Mouse (Mus musculus): ENCODE results near the gene Cfap54. TPM values are rescaled to one million over a fixed set of nuclear protein-coding genes. Genes with fewer than 3 reads are reported as not detected.

Gene Cfap54
- total and polyA plus RNA-seq, 3 experiments = 1.9 to 16.2 (median 5.1) TPM

- no peaks in the 10 kb centered on the region for H3K4me1 ChIP-seq (ENCODE audit: insufficient read depth, low read depth, low read length)
- no peaks in the 10 kb centered on the region for H3K9me3 ChIP-seq (replicated peaks)
- H3K27me3 ChIP-seq (ENCODE audit: insufficient read depth, low read length) = no peaks in the 10 kb centered on the region
- no peaks in the 10 kb centered on the region for H3K36me3 ChIP-seq (replicated peaks)
- DNase-seq (ENCODE audit: low spot score) (no peak), ATAC-seq (ENCODE audit: extremely low read depth, insufficient number of reproducible peaks, low FRiP score, poor library complexity, severe bottlenecking) (no peak)
- TF ChIP-seq TAL1 (conservative IDR thresholded peaks at IDR 0.05; ENCODE audit: low read depth, low read length) = no peak
- TF ChIP-seq CTCF (IDR thresholded peaks at IDR 0.05; ENCODE audit: low read depth, low read length) = no peak
- TF ChIP-seq GATA1 (IDR thresholded peaks at IDR 0.05; ENCODE audit: borderline replicate concordance, low read length) = no peak
- no peak overlapping the region for H3K4me3 ChIP-seq (ENCODE audit: low read depth, low read length)
Measured at GRCm38 (mm10) chr10:92790893-92791530, 290.4 kb downstream of the Cfap54 start.

- no peak for ATAC-seq (ENCODE audit: extremely low read depth, insufficient number of reproducible peaks, low FRiP score, poor library complexity, severe bottlenecking)
- H3K27me3 ChIP-seq (ENCODE audit: insufficient read depth, low read length) = no peaks in the 10 kb centered on the region
- no peaks in the 10 kb centered on the region for H3K36me3 ChIP-seq (replicated peaks)
- H3K9me3 ChIP-seq (replicated peaks) = no peaks in the 10 kb centered on the region
- no peak overlapping the region for H3K4me3 ChIP-seq (ENCODE audit: low read depth, low read length)
- DNase-seq (ENCODE audit: low spot score) = no peak
- no peaks in the 10 kb centered on the region for H3K4me1 ChIP-seq (ENCODE audit: insufficient read depth, low read depth, low read length)
- TF ChIP-seq GATA2 (IDR thresholded peaks at IDR 0.05; ENCODE audit: borderline replicate concordance, low read depth, low read length) = no peak
Measured at GRCm38 (mm10) chr10:92790247-92790646, 291.2 kb downstream of the Cfap54 start.

- no peak for DNase-seq (ENCODE audit: low spot score)
- H3K9me3 ChIP-seq (replicated peaks) = no peaks in the 10 kb centered on the region
- TF ChIP-seq TAL1 (conservative IDR thresholded peaks at IDR 0.05; ENCODE audit: low read depth, low read length) (no peak), POLR2AphosphoS5 (IDR thresholded peaks at IDR 0.05; ENCODE audit: insufficient replicate concordance, low read depth, low read length) (no peak), GATA2 (IDR thresholded peaks at IDR 0.05; ENCODE audit: borderline replicate concordance, low read depth, low read length) (no peak), GATA1 (IDR thresholded peaks at IDR 0.05; ENCODE audit: borderline replicate concordance, low read length) (no peak), CTCF (IDR thresholded peaks at IDR 0.05; ENCODE audit: low read depth, low read length) (no peak)
- H3K27me3 ChIP-seq (ENCODE audit: insufficient read depth, low read length) = no peaks in the 10 kb centered on the region
- H3K4me3 ChIP-seq (ENCODE audit: low read depth, low read length) = no peak overlapping the region
- ATAC-seq (ENCODE audit: extremely low read depth, insufficient number of reproducible peaks, low FRiP score, poor library complexity, severe bottlenecking) = no peak
- no peaks in the 10 kb centered on the region for H3K36me3 ChIP-seq (replicated peaks)
- no peaks in the 10 kb centered on the region for H3K4me1 ChIP-seq (ENCODE audit: insufficient read depth, low read depth, low read length)
Measured at GRCm38 (mm10) chr10:92788410-92789096, 292.9 kb downstream of the Cfap54 start.

GRCm38 (mm10) chr10:92782691-92783090, 298.7 kb downstream of the Cfap54 start:
- Histone ChIP-seq H3K27me3 (ENCODE audit: insufficient read depth, low read length) (no peaks in the 10 kb centered on the region), H3K36me3 (replicated peaks) (no peaks in the 10 kb centered on the region), H3K4me3 (ENCODE audit: low read depth, low read length) (no peak overlapping the region), H3K9me3 (replicated peaks) (no peaks in the 10 kb centered on the region), H3K4me1 (ENCODE audit: insufficient read depth, low read depth, low read length) (no peaks in the 10 kb centered on the region)
- no peak for DNase-seq (ENCODE audit: low spot score)
- no peak for ATAC-seq (ENCODE audit: extremely low read depth, insufficient number of reproducible peaks, low FRiP score, poor library complexity, severe bottlenecking)
- TF ChIP-seq GATA2 (IDR thresholded peaks at IDR 0.05; ENCODE audit: borderline replicate concordance, low read depth, low read length) (no peak), CTCF (IDR thresholded peaks at IDR 0.05; ENCODE audit: low read depth, low read length) (no peak), TAL1 (conservative IDR thresholded peaks at IDR 0.05; ENCODE audit: low read depth, low read length) (no peak), POLR2AphosphoS5 (IDR thresholded peaks at IDR 0.05; ENCODE audit: insufficient replicate concordance, low read depth, low read length) (no peak), GATA1 (IDR thresholded peaks at IDR 0.05; ENCODE audit: borderline replicate concordance, low read length) (no peak)

- H3K4me1 ChIP-seq (ENCODE audit: insufficient read depth, low read depth, low read length) = no peaks in the 10 kb centered on the region
- no peak for TF ChIP-seq TAL1 (conservative IDR thresholded peaks at IDR 0.05; ENCODE audit: low read depth, low read length)
- no peak for TF ChIP-seq GATA2 (IDR thresholded peaks at IDR 0.05; ENCODE audit: borderline replicate concordance, low read depth, low read length)
- TF ChIP-seq POLR2AphosphoS5 (IDR thresholded peaks at IDR 0.05; ENCODE audit: insufficient replicate concordance, low read depth, low read length) = no peak
- TF ChIP-seq GATA1 (IDR thresholded peaks at IDR 0.05; ENCODE audit: borderline replicate concordance, low read length) = no peak
- TF ChIP-seq CTCF (IDR thresholded peaks at IDR 0.05; ENCODE audit: low read depth, low read length) = no peak
- no peaks in the 10 kb centered on the region for H3K27me3 ChIP-seq (ENCODE audit: insufficient read depth, low read length)
- H3K4me3 ChIP-seq (ENCODE audit: low read depth, low read length) = no peak overlapping the region
- DNase-seq (ENCODE audit: low spot score) (no peak), ATAC-seq (ENCODE audit: extremely low read depth, insufficient number of reproducible peaks, low FRiP score, poor library complexity, severe bottlenecking) (no peak)
- no peaks in the 10 kb centered on the region for H3K9me3 ChIP-seq (replicated peaks)
- no peaks in the 10 kb centered on the region for H3K36me3 ChIP-seq (replicated peaks)
Measured at GRCm38 (mm10) chr10:92754359-92754758, 327.1 kb downstream of the Cfap54 start.

GRCm38 (mm10) chr10:92730339-92730738, 351.1 kb downstream of the Cfap54 start:
- TF ChIP-seq CTCF (IDR thresholded peaks at IDR 0.05; ENCODE audit: low read depth, low read length) (no peak), POLR2AphosphoS5 (IDR thresholded peaks at IDR 0.05; ENCODE audit: insufficient replicate concordance, low read depth, low read length) (no peak), TAL1 (conservative IDR thresholded peaks at IDR 0.05; ENCODE audit: low read depth, low read length) (no peak), GATA1 (IDR thresholded peaks at IDR 0.05; ENCODE audit: borderline replicate concordance, low read length) (no peak), GATA2 (IDR thresholded peaks at IDR 0.05; ENCODE audit: borderline replicate concordance, low read depth, low read length) (no peak)
- ATAC-seq (ENCODE audit: extremely low read depth, insufficient number of reproducible peaks, low FRiP score, poor library complexity, severe bottlenecking) = no peak
- Histone ChIP-seq H3K4me1 (ENCODE audit: insufficient read depth, low read depth, low read length) (no peaks in the 10 kb centered on the region), H3K4me3 (ENCODE audit: low read depth, low read length) (no peak overlapping the region), H3K27me3 (ENCODE audit: insufficient read depth, low read length) (peaks cover 7% of the 10 kb centered on the region; the same call in 1 of the 2 replicates), H3K9me3 (replicated peaks) (0 out of 2 replicates have a peak, but pooled peaks cover under 1% of the 10 kb centered on the region), H3K36me3 (replicated peaks) (no peaks in the 10 kb centered on the region)
- no peak for DNase-seq (ENCODE audit: low spot score)
